Mouse (Mus musculus) intestine, embryonic 16.5 days (tissue): ENCODE data around the gene Sumo2. TPM values are rescaled to one million over a fixed set of nuclear protein-coding genes. Genes with fewer than 3 reads are reported as not detected.
"Not testable (repeated sequence)": the region's sequence is repeated elsewhere in the genome, so short reads cannot be mapped to it uniquely, and the experiment has no call there.

Experiments
- ATAC-seq: fragments of 200-750 bp; cut with Nextera tagmentation; 2 replicates; pipeline ENCODE4 v1.8.0; 2017; ENCODE audit warnings: moderate TSS enrichment, moderate library complexity
- H3K27ac ChIP-seq: fragments of 300-500 bp; sonication (generic); 2 replicates; pipeline ENCODE4 v1.5.1; 2014; ENCODE audit warnings: mild to moderate bottlenecking, low read length
- H3K27me3 ChIP-seq: fragments of 300-500 bp; sonication (generic); replicated peaks from 2 replicates; pipeline ENCODE4 v1.6.1; 2014; ENCODE audit warnings: low read length, control low read depth, mixed read lengths; ENCODE audit not compliant: control insufficient read depth, insufficient read depth
- H3K36me3 ChIP-seq: fragments of 300-500 bp; sonication (generic); 2 replicates; pipeline ENCODE4 v1.6.1; 2014; ENCODE audit warnings: low read length, control low read depth; ENCODE audit not compliant: control insufficient read depth, insufficient read depth
- H3K4me1 ChIP-seq: fragments of 300-500 bp; sonication (generic); 2 replicates; pipeline ENCODE4 v1.6.1; 2014; ENCODE audit warnings: low read length, control low read depth, mixed read lengths; ENCODE audit not compliant: control insufficient read depth, insufficient read depth
- H3K4me2 ChIP-seq: fragments of 300-500 bp; sonication (generic); 2 replicates; pipeline ENCODE4 v1.6.1; 2014; ENCODE audit warnings: low read depth, low read length, control low read depth
- H3K4me3 ChIP-seq: fragments of 300-500 bp; sonication (generic); 2 replicates; pipeline ENCODE4 v1.5.1; 2014; ENCODE audit warnings: mild to moderate bottlenecking, low read length
- H3K9ac ChIP-seq: fragments of 300-500 bp; sonication (generic); 2 replicates; pipeline ENCODE4 v1.6.1; 2014; ENCODE audit warnings: low read depth, low read length
- H3K9me3 ChIP-seq: fragments of 300-500 bp; sonication (generic); 2 replicates; pipeline ENCODE4 v1.6.1; 2016; ENCODE audit warnings: low read length, control low read depth; ENCODE audit not compliant: control insufficient read depth
- WGBS: fragments of 180-500 bp; shearing (Covaris S2); extraction: QIAGEN DNeasy Blood & Tissue Kit; methylation state at CpG from one replicate; pipeline ENCODE4 v1.1.7; 2014; 5-methylcytosine and 5-hydroxymethylcytosine counted together
- polyA plus RNA-seq: library from polyadenylated mRNA; unstranded; fragments of >200 nt; fragmentation: Nextera tagmentation; extraction: Ambion mirVana; gene quantifications from 2 replicates; pipeline ENCODE4 v1.2.1, GENCODE M21; 2015

Gene Sumo2
- polyA plus RNA-seq, 1 experiment from 2014 or later: 669 TPM

- no peak overlapping the region for H3K9ac ChIP-seq
- 80% methylated on average over 17 of the region's 17 CpGs for WGBS
- no peak overlapping the region for H3K27ac ChIP-seq
- no peaks in the 10 kb centered on the region for H3K9me3 ChIP-seq
- H3K36me3 ChIP-seq: no peaks in the 10 kb centered on the region
- H3K4me2 ChIP-seq: no peak overlapping the region
- H3K4me3 ChIP-seq: no peak overlapping the region
- ATAC-seq: no peak
- H3K27me3 ChIP-seq: no peaks in the 10 kb centered on the region
- no peaks in the 10 kb centered on the region for H3K4me1 ChIP-seq
These were observed 19.6 kb upstream of the Sumo2 start for GRCm38 (mm10) chr11:115555717-115556116.

GRCm38 (mm10) chr11:115552783-115553182, 16.7 kb upstream of the Sumo2 start:
- no peaks in the 10 kb centered on the region for H3K36me3 ChIP-seq
- no peak overlapping the region for H3K4me3 ChIP-seq
- 58% methylated on average over 4 of the region's 4 CpGs for WGBS
- no peak overlapping the region for H3K4me2 ChIP-seq
- no peak overlapping the region for H3K27ac ChIP-seq
- no peaks in the 10 kb centered on the region for H3K27me3 ChIP-seq
- H3K9me3 ChIP-seq: no peaks in the 10 kb centered on the region
- ATAC-seq: no peak
- H3K4me1 ChIP-seq: no peaks in the 10 kb centered on the region
- no peak overlapping the region for H3K9ac ChIP-seq

DNA sequence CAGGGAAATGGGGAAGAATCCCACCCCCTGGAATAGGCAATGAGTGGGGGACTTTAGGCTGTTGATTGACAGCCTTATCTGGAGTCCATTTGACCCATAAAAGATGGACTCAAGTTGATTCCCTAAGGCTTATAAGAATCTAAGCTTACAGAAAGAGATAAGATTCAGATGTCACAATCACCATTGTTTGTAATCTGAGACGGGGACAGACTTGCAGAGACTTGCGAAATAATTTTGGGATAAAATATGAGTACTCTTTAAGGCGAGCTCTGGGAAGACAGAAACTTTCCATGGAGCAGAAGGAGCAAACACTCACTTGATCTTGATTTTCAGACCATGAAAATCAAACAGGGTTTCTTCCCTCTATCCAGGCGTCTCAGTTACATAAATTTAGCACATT, 7.5 kb upstream of the Sumo2 start:
- no peaks in the 10 kb centered on the region for H3K36me3 ChIP-seq
- 72% methylated on average over 4 of the region's 4 CpGs for WGBS
- H3K9me3 ChIP-seq: no peaks in the 10 kb centered on the region
- H3K27ac ChIP-seq: no peak overlapping the region
- no peaks in the 10 kb centered on the region for H3K27me3 ChIP-seq
- H3K4me1 ChIP-seq: no peaks in the 10 kb centered on the region
- H3K4me3 ChIP-seq: no peak overlapping the region
- H3K4me2 ChIP-seq: no peak overlapping the region
- H3K9ac ChIP-seq: no peak overlapping the region
- no peak for ATAC-seq

DNA sequence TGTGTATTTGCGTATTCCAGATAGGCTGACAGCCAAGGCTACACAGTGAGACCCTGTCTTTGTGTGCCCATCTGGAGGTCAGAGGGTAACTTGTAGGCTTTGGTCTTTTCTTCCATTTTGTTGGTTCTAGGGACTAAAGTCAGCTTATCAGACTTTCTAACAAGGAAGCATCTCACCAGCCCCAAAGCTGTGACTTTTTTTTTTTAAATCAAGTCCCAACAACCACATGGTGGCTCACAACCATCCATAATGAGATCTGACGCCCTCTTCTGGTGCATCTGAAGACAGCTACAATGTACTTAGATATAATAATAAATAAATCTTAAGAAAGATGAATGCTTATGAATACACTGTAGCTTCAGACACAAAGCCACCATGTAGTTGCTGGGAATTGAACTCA, 2.0 kb upstream of the Sumo2 start:
- no peaks in the 10 kb centered on the region for H3K4me1 ChIP-seq
- H3K4me3 ChIP-seq: no peak overlapping the region
- WGBS: 66% methylated on average over 2 of the region's 2 CpGs

GRCm38 (mm10) chr11:115536856-115537568, 936 bp upstream of the Sumo2 start:
- Histone ChIP-seq H3K27ac (peak overlapping the region; percentile 92), H3K4me1 (no peaks in the 10 kb centered on the region), H3K27me3 (no peaks in the 10 kb centered on the region), H3K9ac (peak overlapping the region; percentile 50), H3K4me3 (peak overlapping the region; percentile 97), H3K36me3 (no peaks in the 10 kb centered on the region), H3K4me2 (peak overlapping the region; percentile 64; the same call in 1 of the 2 replicates), H3K9me3 (no peaks in the 10 kb centered on the region)
- WGBS: 86% methylated on average over 10 of the region's 10 CpGs
- ATAC-seq: no peak

More for the DNA sequence above, 2.0 kb upstream of the Sumo2 start:
- no peak for ATAC-seq
- Histone ChIP-seq H3K27ac (no peak overlapping the region), H3K27me3 (no peaks in the 10 kb centered on the region), H3K4me2 (no peak overlapping the region), H3K9ac (no peak overlapping the region), H3K9me3 (no peaks in the 10 kb centered on the region), H3K36me3 (no peaks in the 10 kb centered on the region)

DNA sequence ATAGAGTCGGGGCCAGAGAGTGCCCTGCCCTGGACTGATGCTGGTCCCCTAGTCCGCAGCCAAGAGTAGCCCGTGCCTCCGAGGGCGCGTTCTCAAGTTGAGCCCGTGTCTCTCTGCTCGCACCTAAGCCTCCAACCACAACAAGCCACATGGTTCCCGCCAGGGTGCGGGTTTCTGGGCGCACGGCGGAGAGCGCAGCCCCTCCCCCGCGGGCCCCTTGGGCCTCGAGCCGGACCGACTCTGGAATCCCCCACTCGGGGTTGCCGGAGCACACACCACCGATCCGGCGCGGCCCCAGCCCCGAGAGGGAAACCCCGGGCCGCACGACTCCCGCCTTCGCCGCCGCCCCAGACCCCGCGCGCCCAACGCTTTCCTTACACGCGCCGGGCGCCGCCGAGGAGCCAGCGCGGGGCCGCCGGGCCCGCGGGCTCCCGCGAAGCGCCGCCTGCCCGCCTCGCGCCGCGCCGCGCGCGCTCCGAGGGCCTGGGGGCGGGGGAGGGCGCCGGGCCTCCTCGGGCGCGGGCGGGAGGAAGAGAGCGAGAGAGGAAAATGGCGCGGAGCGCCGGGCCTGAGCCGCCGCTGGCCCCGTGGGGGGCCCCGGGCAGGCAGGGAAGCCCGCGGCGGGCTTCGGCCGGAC, 557 bp downstream of the Sumo2 start:
- under 1% methylated on average over 65 of the region's 84 CpGs for WGBS

DNA sequence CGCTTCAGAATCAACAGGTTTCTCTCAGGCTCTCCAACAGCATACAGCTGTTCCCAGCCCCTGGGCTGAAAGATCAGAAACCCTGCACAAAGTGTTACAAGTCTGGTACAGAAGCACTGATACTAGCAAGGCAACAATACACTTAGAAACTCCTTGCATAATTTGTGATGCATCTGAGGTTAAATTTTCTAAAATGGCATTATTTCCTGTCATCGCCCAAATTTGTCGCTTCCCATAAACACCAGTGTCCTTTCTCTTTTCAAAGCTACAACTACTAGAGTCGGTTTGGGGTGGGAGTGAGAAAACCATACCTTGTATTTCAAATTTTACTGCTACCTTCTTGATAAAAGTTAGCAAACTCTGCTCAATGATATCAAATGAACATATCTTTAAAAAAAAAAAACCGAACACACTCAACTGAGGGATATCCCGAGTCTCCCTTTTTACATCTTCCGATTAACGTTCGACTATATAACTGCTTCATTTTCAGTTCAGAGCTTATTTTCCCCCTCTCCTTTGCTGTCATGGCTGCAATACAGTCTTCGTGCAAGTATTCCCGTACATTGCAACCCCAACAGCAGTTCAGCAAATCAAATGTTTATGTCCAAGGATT, 1.2 kb downstream of the Sumo2 start:
- Histone ChIP-seq H3K36me3 (no peaks in the 10 kb centered on the region), H3K4me1 (no peaks in the 10 kb centered on the region), H3K9me3 (no peaks in the 10 kb centered on the region), H3K4me3 (peak overlapping the region; percentile 97), H3K27ac (peak overlapping the region; percentile 100), H3K27me3 (no peaks in the 10 kb centered on the region), H3K9ac (peak overlapping the region; percentile 95), H3K4me2 (peak overlapping the region; percentile 61)
- WGBS: 3% methylated on average over 11 of the region's 11 CpGs
- ATAC-seq: no peak

More for the DNA sequence above, 557 bp downstream of the Sumo2 start:
- Histone ChIP-seq H3K36me3 (no peaks in the 10 kb centered on the region), H3K4me3 (peak overlapping the region; percentile 97), H3K27ac (peak overlapping the region; percentile 100), H3K27me3 (no peaks in the 10 kb centered on the region), H3K4me1 (no peaks in the 10 kb centered on the region), H3K9ac (peak overlapping the region; percentile 95), H3K9me3 (no peaks in the 10 kb centered on the region), H3K4me2 (peak overlapping the region; percentile 61)
- peak; percentile 80 for ATAC-seq

- not testable (repeated sequence) for H3K4me2 ChIP-seq, H3K4me3 ChIP-seq, ATAC-seq, H3K4me1 ChIP-seq, H3K9me3 ChIP-seq, H3K9ac ChIP-seq, H3K27me3 ChIP-seq, H3K36me3 ChIP-seq, H3K27ac ChIP-seq
- 73% methylated on average over 3 of the region's 3 CpGs for WGBS
These were observed 9.6 kb downstream of the Sumo2 start for GRCm38 (mm10) chr11:115526446-115526845.

DNA sequence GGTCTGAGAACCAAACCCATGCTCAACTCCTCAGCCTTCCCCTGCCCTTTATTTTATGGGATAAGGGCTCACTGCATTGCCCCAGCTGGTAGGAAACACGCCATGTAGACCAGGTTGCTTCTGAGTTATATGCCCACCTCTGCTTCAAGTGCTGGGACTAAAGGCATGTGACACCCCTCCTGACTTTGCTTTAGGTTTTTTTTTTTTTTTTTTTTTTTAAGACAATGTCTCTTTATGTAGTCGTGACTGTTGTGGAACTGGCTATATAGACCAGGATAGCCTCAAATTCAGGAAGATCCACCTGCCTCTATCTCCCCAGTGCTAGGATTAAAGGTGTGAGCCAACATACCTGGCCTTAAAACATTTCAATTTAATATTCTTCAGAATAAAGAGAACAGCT, 13.4 kb downstream of the Sumo2 start:
- Histone ChIP-seq H3K9ac (no peak overlapping the region), H3K4me2 (no peak overlapping the region), H3K4me3 (no peak overlapping the region), H3K9me3 (no peaks in the 10 kb centered on the region), H3K27ac (no peak overlapping the region), H3K27me3 (no peaks in the 10 kb centered on the region), H3K36me3 (peaks cover 4% of the 10 kb centered on the region; the same call in 1 of the 2 replicates), H3K4me1 (no peaks in the 10 kb centered on the region)
- 74% methylated on average over 2 of the region's 2 CpGs for WGBS
- no peak for ATAC-seq
